Mouse (Mus musculus): ENCODE measurements around the gene Gm20388. TPM values are rescaled to one million over a fixed set of nuclear protein-coding genes. Genes with fewer than 3 reads are reported as not detected.

Gene Gm20388
- total and polyA plus RNA-seq, 2 experiments from 2014 or later, result 51.3 TPM; not detected in 1

DNA sequence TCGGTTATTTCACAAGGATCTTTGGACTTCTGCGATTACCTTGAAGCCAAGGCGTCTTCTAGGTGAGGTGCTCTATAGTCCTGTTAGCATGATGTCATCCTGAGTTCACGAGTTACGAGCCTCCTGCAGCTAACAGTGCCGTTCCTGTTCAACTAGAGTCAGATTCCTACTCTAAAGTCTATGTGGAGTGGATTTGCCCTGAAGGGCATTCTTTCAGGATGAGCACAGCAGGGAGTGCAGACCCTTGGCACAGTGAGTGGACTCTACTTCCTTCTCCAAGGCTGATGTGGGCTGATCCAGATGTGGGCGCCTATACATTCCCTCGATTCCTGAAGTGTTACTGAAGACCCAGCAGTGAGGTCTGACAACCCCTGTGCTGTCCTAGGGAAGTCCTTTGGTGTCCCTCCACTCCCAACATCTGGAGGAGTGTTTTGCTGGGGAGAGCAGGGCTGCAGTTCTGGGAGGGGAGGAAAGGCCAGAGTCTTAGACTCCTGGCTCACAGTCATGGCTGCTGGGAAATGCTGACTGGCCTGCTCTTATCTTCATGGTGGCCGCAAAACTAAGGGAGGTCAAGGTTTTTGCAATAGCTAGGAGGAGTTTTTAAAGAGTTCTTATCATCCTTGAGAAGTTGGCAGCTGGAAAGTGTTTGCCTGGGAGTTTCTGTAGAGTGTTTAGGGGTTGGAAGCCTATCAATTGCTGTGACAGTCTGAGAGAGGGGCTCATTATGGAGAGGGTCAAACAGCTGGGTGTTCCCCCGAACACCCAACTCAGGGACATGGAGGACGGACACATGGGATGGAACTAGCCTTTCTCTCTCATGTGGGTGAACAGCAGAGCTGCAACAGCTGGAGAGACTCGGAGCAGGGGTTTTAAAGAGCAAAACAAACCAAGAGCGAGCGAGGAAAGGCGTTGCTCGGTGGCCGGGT lies 3737.9 kb downstream of the Gm20388 start:
- no peak overlapping the region for H3K27ac ChIP-seq (ENCODE audit: low read depth, low read length)
- no peak overlapping the region for H3K4me3 ChIP-seq (ENCODE audit: low read depth, low read length)
- H3K9me3 ChIP-seq (ENCODE audit: low read length), result no peaks in the 10 kb centered on the region
- no peaks in the 10 kb centered on the region for H3K4me1 ChIP-seq (ENCODE audit: insufficient read depth)
- no peak overlapping the region for H3K4me2 ChIP-seq (ENCODE audit: low read depth)
- no peak for TF ChIP-seq CTCF (IDR thresholded peaks at IDR 0.05; ENCODE audit: low read depth)
- 84% methylated on average over 17 of the region's 17 CpGs for WGBS
- H3K27me3 ChIP-seq (ENCODE audit: insufficient read depth, low read length), result no peaks in the 10 kb centered on the region
- ATAC-seq (no peak), DNase-seq (no peak)
- H3K9ac ChIP-seq, result no peak overlapping the region
- no peaks in the 10 kb centered on the region for H3K36me3 ChIP-seq (ENCODE audit: insufficient read depth)

GRCm38 (mm10) chr8:123649483-123649882 lies 3738.8 kb downstream of the Gm20388 start:
- WGBS, result 89% methylated on average over 12 of the region's 12 CpGs
- Histone ChIP-seq H3K4me3 (ENCODE audit: low read depth, low read length) (no peak overlapping the region), H3K9me3 (ENCODE audit: low read length) (no peaks in the 10 kb centered on the region), H3K4me2 (ENCODE audit: low read depth) (no peak overlapping the region), H3K27me3 (ENCODE audit: insufficient read depth, low read length) (no peaks in the 10 kb centered on the region), H3K27ac (ENCODE audit: low read depth, low read length) (no peak overlapping the region), H3K9ac (no peak overlapping the region), H3K4me1 (ENCODE audit: insufficient read depth) (no peaks in the 10 kb centered on the region), H3K36me3 (ENCODE audit: insufficient read depth) (no peaks in the 10 kb centered on the region)
- no peak for TF ChIP-seq CTCF (IDR thresholded peaks at IDR 0.05; ENCODE audit: low read depth)
- no peak for DNase-seq
- no peak for ATAC-seq

DNA sequence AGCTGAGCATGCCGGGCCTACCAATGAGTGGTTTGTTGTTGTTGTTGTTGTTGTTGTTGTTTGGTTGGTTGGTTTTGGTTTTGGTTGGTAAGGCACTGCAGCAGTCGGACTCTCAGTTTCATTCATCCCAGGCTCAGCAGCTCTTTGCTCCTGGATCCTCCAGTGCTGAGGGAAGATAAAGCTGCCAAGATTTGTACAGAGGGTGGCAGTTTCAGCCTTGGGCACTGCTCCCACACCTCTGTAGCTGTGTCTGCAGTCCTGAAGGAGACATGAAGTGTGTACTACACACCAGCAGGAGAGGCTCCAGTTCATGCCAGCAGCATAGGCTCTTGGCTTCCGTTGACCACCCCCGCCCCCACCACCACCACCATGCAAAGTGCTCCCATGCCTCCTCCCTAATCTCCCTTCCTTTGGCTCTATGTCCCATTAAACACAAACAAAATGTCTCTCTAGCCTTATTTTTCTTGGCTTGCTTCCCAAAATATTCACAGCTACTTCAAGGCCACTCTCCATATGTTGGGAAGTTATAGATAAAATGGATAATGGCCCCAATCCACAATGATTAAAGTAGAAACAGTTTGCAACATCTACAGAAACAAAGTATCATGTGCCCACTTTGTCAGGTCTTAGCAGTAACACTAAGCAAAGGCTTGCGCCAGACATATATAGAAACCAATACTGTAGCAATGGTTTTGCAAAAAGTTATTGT lies 3740.9 kb downstream of the Gm20388 start:
- no peak overlapping the region for H3K9ac ChIP-seq
- ATAC-seq (no peak), DNase-seq (no peak)
- H3K36me3 ChIP-seq (ENCODE audit: insufficient read depth), result 0 out of 2 replicates have a peak, but pooled peaks cover 7% of the 10 kb centered on the region
- no peak overlapping the region for H3K4me3 ChIP-seq (ENCODE audit: low read depth, low read length)
- peaks cover 11% of the 10 kb centered on the region for H3K4me1 ChIP-seq (ENCODE audit: insufficient read depth)
- WGBS, result 92% methylated on average over 5 of the region's 5 CpGs
- no peaks in the 10 kb centered on the region for H3K27me3 ChIP-seq (ENCODE audit: insufficient read depth, low read length)
- no peak overlapping the region for H3K4me2 ChIP-seq (ENCODE audit: low read depth)
- H3K9me3 ChIP-seq (ENCODE audit: low read length), result no peaks in the 10 kb centered on the region
- no peak for TF ChIP-seq CTCF (IDR thresholded peaks at IDR 0.05; ENCODE audit: low read depth)
- no peak overlapping the region for H3K27ac ChIP-seq (ENCODE audit: low read depth, low read length)

DNA sequence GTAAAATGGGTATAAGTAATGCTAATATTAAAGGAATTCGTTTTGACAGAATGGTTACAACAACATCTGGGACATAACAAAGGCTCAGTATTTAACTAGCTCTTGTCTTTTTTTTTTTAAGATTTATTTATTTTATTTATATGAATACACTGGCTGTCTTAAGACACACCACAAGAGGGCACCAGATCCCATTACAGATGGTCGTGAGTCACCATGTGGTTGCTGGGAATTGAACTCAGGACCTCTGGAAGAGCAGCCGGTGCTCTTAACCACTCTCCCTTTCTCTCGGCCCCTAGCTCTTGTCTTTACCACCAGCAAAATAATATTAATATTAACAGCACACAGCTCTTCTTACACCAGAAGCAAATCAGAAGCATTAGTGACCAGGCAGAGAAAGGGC lies 3742.0 kb downstream of the Gm20388 start:
- no peak overlapping the region for H3K4me3 ChIP-seq (ENCODE audit: low read depth, low read length)
- 61% methylated on average over 4 of the region's 4 CpGs for WGBS
- peak; percentile 42 for DNase-seq
- H3K9me3 ChIP-seq (ENCODE audit: low read length), result no peaks in the 10 kb centered on the region
- no peaks in the 10 kb centered on the region for H3K27me3 ChIP-seq (ENCODE audit: insufficient read depth, low read length)
- H3K4me2 ChIP-seq (ENCODE audit: low read depth), result no peak overlapping the region
- ATAC-seq, result no peak
- no peak overlapping the region for H3K9ac ChIP-seq
- peaks cover 11% of the 10 kb centered on the region for H3K4me1 ChIP-seq (ENCODE audit: insufficient read depth)
- H3K36me3 ChIP-seq (ENCODE audit: insufficient read depth), result peaks cover 10% of the 10 kb centered on the region; the same call in 1 of the 2 replicates
- TF ChIP-seq CTCF (IDR thresholded peaks at IDR 0.05; ENCODE audit: low read depth), result peak; percentile 50
- H3K27ac ChIP-seq (ENCODE audit: low read depth, low read length), result peak overlapping the region; percentile 93; the same call in 1 of the 2 replicates

GRCm38 (mm10) chr8:123653308-123653993 lies 3742.8 kb downstream of the Gm20388 start, which contains the start of gene Rhou:
Gene Rhou (plus strand): TSS chr8:123653929.
- H3K4me3 ChIP-seq (ENCODE audit: low read depth, low read length), result peak within 1 kb of the TSS; percentile 82
- peak within 1 kb of the TSS; percentile 67 for H3K4me2 ChIP-seq (ENCODE audit: low read depth)
- H3K9me3 ChIP-seq (ENCODE audit: low read length), result no peaks in the 10 kb centered on the region
- no peaks in the 10 kb centered on the region for H3K27me3 ChIP-seq (ENCODE audit: insufficient read depth, low read length)
- peak within 1 kb of the TSS; percentile 80 for H3K9ac ChIP-seq
- peak; percentile 92 for ATAC-seq
- peak within 1 kb of the TSS; percentile 93 for H3K27ac ChIP-seq (ENCODE audit: low read depth, low read length)
- TF ChIP-seq CTCF (IDR thresholded peaks at IDR 0.05; ENCODE audit: low read depth), result peak; percentile 80
- peak; percentile 93 for DNase-seq
- peaks cover 11% of the 10 kb centered on the region for H3K4me1 ChIP-seq (ENCODE audit: insufficient read depth)
- under 1% methylated on average over 33 of the region's 58 CpGs for WGBS
- peaks cover 14% of the 10 kb centered on the region; the same call in 1 of the 2 replicates for H3K36me3 ChIP-seq (ENCODE audit: insufficient read depth)

- ATAC-seq (peak; percentile 54), DNase-seq (peak; percentile 63)
- no peaks in the 10 kb centered on the region for H3K9me3 ChIP-seq (ENCODE audit: low read length)
- H3K27me3 ChIP-seq (ENCODE audit: insufficient read depth, low read length), result no peaks in the 10 kb centered on the region
- peak overlapping the region; percentile 67 for H3K4me2 ChIP-seq (ENCODE audit: low read depth)
- WGBS, result under 1% methylated on average over 36 of the region's 77 CpGs
- H3K27ac ChIP-seq (ENCODE audit: low read depth, low read length), result peak overlapping the region; percentile 93
- H3K4me1 ChIP-seq (ENCODE audit: insufficient read depth), result peaks cover 11% of the 10 kb centered on the region
- H3K36me3 ChIP-seq (ENCODE audit: insufficient read depth), result peaks cover 15% of the 10 kb centered on the region; the same call in 1 of the 2 replicates
- peak overlapping the region; percentile 80 for H3K9ac ChIP-seq
- no peak for TF ChIP-seq CTCF (IDR thresholded peaks at IDR 0.05; ENCODE audit: low read depth)
- peak overlapping the region; percentile 82 for H3K4me3 ChIP-seq (ENCODE audit: low read depth, low read length)
Measured at GRCm38 (mm10) chr8:123653994-123654569, 3743.4 kb downstream of the Gm20388 start.

Measured in forebrain, postnatal 0 days (tissue).